Mouse (Mus musculus) left cerebral cortex, adult 2 months (tissue): ENCODE data around the gene Igfbp4. TPM values are rescaled to one million over a fixed set of nuclear protein-coding genes. Genes with fewer than 3 reads are reported as not detected.

Source experiments
- DNase-seq, 2 experiments: peaks; one replicate each; pipeline ENCODE4 v3.0.0; 2021 to 2022; ENCODE audit warnings: low spot score in 2 of 2, mixed read lengths in 1 of 2; ENCODE audit errors: extremely low spot score in 1 of 2
- H3K27ac ChIP-seq: fragments of 200-600 bp; 2 replicates; pipeline ENCODE4 v1.8.1; 2022
- H3K4me3 ChIP-seq: fragments of 200-600 bp; 2 replicates; pipeline ENCODE4 v1.8.1; 2022
- CTCF ChIP-seq: fragments of 200-600 bp; IDR thresholded peaks from 2 replicates; pipeline ENCODE4 v1.8.1; 2022; ENCODE audit warnings: antibody characterized with exemption, mild to moderate bottlenecking, moderate library complexity
- intact Hi-C: fragments of 180-260 bp; cut with DNase I; formaldehyde crosslinking; loops from one replicate; pipeline ENCODE4 v1.15.1; 2025
- total RNA-seq, 2 experiments: library from RNA; stranded (reverse); gene quantifications; 2 replicates each; pipeline ENCODE4 v1.2.3; 2021

Gene Igfbp4
- total RNA-seq, 2 experiments from 2014 or later: 82.8 to 88.7 TPM

- no peak for TF ChIP-seq CTCF
- intact Hi-C loops: no loop called here
- Histone ChIP-seq H3K27ac (no peak within 1 kb of the TSS), H3K4me3 (peak within 1 kb of the TSS; percentile 50)
- DNase-seq: peak; percentile 94 to 97
These were observed 17.3 kb upstream of the Igfbp4 start, which contains the start of gene Top2a for GRCm38 (mm10) chr11:99023500-99024467. Top2a (minus strand) TSS chr11:99024189.

- no peak overlapping the region for H3K27ac ChIP-seq
- no peak for DNase-seq
- no peak for TF ChIP-seq CTCF
- intact Hi-C loops: no loop called here
- H3K4me3 ChIP-seq: peak overlapping the region; percentile 50
These were observed 16.4 kb upstream of the Igfbp4 start for GRCm38 (mm10) chr11:99024468-99025134.

- intact Hi-C loops: no loop called here
- Histone ChIP-seq H3K27ac (no peak overlapping the region), H3K4me3 (no peak overlapping the region)
- TF ChIP-seq CTCF: no peak
- no peak for DNase-seq
These were observed 15.2 kb upstream of the Igfbp4 start for GRCm38 (mm10) chr11:99025878-99026277.

GRCm38 (mm10) chr11:99026899-99027440, 14.1 kb upstream of the Igfbp4 start:
- no peak overlapping the region for H3K4me3 ChIP-seq
- no peak overlapping the region for H3K27ac ChIP-seq
- intact Hi-C loops: no loop called here
- DNase-seq: no peak
- TF ChIP-seq CTCF: peak; percentile 8

GRCm38 (mm10) chr11:99035350-99035749, 5.7 kb upstream of the Igfbp4 start:
- TF ChIP-seq CTCF: peak; percentile 43
- no peak overlapping the region for H3K4me3 ChIP-seq
- no peak for DNase-seq
- intact Hi-C loops: loop anchor here (5.0 kb wide), 1 partner anchor 113 kb away; no protein-coding TSS in a partner anchor
- no peak overlapping the region for H3K27ac ChIP-seq

GRCm38 (mm10) chr11:99036254-99036653, 4.8 kb upstream of the Igfbp4 start:
- H3K4me3 ChIP-seq: no peak overlapping the region
- intact Hi-C loops: loop anchor here (5.0 kb wide), 1 partner anchor 114 kb away; no protein-coding TSS in a partner anchor

GRCm38 (mm10) chr11:99039782-99040181, 1.3 kb upstream of the Igfbp4 start:
- peak; percentile 83 for TF ChIP-seq CTCF
- peak; percentile 74 to 76 for DNase-seq
- intact Hi-C loops: loop anchor here (1.0 to 5.0 kb wide), 5 partner anchors 27 to 117 kb away; partner anchors contain the start of gene Gjd3
- H3K27ac ChIP-seq: peak overlapping the region; percentile 30; the same call in 1 of the 2 replicates
- H3K4me3 ChIP-seq: peak overlapping the region; percentile 67

More at GRCm38 (mm10) chr11:99036254-99036653, 4.8 kb upstream of the Igfbp4 start:
- no peak overlapping the region for H3K27ac ChIP-seq
- no peak for TF ChIP-seq CTCF
- DNase-seq: no peak

GRCm38 (mm10) chr11:99040346-99040974, 584 bp upstream of the Igfbp4 start:
- intact Hi-C loops: loop anchor here (1.0 to 2.0 kb wide), 2 partner anchors 26 to 84 kb away; no protein-coding TSS in a partner anchor
- peak; percentile 56 for TF ChIP-seq CTCF
- peak overlapping the region; percentile 67 for H3K4me3 ChIP-seq
- H3K27ac ChIP-seq: peak overlapping the region; percentile 90
- no peak for DNase-seq

- peak overlapping the region; percentile 90 for H3K27ac ChIP-seq
- TF ChIP-seq CTCF: no peak
- no peak for DNase-seq
- H3K4me3 ChIP-seq: peak overlapping the region; percentile 67
- intact Hi-C loops: loop anchor here (2.0 kb wide), 1 partner anchor 25 kb away; no protein-coding TSS in a partner anchor
These were observed 1.1 kb downstream of the Igfbp4 start for GRCm38 (mm10) chr11:99041841-99042780.

- intact Hi-C loops: no loop called here
- peak overlapping the region; percentile 2; the same call in 1 of the 2 replicates for H3K27ac ChIP-seq
- peak overlapping the region; percentile 29 for H3K4me3 ChIP-seq
- no peak for DNase-seq
- TF ChIP-seq CTCF: no peak
These were observed 1.9 kb downstream of the Igfbp4 start for GRCm38 (mm10) chr11:99042834-99043431.
